Mouse (Mus musculus) heart, postnatal 14 days (tissue): Measurements from ENCODE around the gene Abhd16a. TPM values are rescaled to one million over a fixed set of nuclear protein-coding genes. Genes with fewer than 3 reads are reported as not detected.

Source experiments
- DNase-seq, 2 experiments: peaks; one replicate each; pipeline ENCODE4 v3.0.0; 2021 to 2022
- intact Hi-C: fragments of 180-260 bp; cut with DNase I; formaldehyde crosslinking; loops from one replicate; pipeline ENCODE4 v1.15.1; 2025
- total RNA-seq, 2 experiments: library from RNA; stranded (reverse); gene quantifications; 2 replicates each; pipeline ENCODE4 v1.2.3; 2021

The Abhd16a gene
- total RNA-seq, 2 experiments from 2014 or later: 53.7 to 56.7 TPM

DNA sequence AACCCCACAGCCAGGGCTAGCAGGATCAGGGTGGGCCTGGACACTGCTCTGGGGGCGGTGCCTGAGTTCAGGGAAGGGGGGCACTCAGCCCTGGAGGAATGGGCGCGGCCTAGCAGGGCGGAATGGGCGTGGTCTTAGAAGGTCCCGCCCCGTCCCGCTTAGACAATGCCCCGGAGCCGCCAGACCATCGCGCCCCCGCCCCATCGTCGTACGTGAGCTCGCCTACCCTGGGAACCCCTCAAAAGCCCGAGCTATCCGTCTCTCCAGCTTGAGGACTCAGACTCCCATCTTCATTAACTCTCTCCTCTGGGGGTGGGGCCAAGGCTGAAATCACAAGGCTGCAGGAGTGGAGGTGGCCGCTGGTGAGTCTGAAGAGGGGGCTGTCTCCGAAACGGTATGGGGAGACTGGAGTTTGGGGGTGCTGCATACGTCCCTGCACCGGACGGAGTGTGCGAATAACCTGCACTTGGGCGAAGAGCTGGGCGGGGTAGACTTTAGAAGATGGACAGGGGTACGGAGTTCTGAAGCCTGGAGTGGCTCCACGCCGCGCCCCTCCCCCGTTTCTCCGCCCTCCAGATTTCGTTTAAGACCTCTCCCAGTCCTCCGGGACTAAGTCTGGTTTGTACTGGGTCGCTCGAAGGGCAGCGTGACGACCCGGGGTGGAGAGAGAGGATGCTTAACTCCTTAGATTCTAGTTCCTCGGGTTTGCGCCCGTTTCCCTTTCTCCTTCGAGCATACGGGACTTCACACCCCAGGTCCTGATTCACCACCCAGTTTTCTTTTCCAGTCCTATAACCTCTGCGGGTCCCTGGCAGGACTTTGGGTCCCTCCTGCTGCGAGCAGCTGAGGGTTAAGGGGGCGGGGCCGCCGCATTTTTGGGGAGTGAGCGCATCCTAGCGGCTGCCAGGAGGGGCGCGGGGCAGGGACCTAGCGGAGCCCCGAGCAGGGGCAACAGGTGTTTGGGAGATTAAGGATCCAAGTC lies 29.9 kb upstream of the Abhd16a start, which contains the start of gene Ddah2:
Gene Ddah2, plus strand, starts transcription at position 125 of the 982 bp plus-strand sequence.
- peak; percentile 93 to 96 for DNase-seq
- intact Hi-C loops: loop anchor here (1.0 kb wide), 1 partner anchor 37 kb away; no protein-coding TSS in a partner anchor

- no peak for DNase-seq
- intact Hi-C loops: no loop called here
Measured at GRCm38 (mm10) chr17:35060071-35060470, 29.0 kb upstream of the Abhd16a start.

GRCm38 (mm10) chr17:35060737-35061297 lies 28.2 kb upstream of the Abhd16a start:
- peak in 1 of 2 experiments; percentile 27 for DNase-seq

DNA sequence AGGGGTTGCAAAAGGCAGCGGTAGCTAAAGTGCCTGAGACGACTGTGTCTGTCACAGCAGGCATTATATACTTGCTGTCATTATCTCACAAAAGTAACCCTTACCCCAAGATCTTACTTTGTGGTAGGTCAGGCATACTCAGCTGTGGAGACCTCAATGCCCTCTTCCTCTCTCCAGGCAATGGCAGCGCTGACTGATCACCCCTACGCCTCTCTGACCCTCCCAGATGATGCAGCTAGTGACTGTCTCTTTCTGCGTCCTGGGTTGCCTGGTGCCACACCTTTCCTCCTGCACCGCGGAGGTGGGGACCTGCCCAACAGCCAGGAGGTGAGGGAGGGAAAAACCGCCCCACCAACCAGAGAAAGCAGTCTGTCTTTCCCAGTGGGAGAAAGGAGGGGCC lies 27.8 kb upstream of the Abhd16a start:
- intact Hi-C loops: no loop called here
- DNase-seq: no peak

More at GRCm38 (mm10) chr17:35060737-35061297, 28.2 kb upstream of the Abhd16a start:
- intact Hi-C loops: no loop called here

- intact Hi-C loops: no loop called here
- DNase-seq: peak; percentile 42 to 61
Measured at GRCm38 (mm10) chr17:35063466-35063865, 25.6 kb upstream of the Abhd16a start.

DNA sequence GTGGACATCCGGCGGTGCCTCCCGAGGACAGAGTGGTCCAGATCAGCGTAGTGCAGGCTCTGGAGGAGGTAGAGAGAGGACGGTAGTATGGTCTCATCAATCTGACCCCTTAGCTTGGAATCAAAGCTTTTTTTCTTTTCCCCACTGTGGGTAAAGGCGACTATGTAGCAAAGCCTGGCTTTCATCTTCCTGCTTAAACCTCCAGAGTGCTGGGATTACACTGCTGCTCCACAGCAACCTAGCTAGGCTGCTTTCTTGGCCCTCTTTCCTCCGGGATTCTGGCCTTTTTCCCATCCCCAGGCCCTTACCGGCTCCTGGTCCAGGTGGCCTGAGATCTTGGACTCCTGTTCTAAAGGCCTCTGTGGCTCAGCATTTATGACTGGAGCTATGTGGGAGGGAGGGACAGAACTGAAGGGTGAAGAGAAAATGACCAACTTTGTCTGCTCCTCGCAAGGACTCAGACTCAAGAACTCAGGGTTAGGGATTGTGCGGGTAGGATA lies 24.6 kb upstream of the Abhd16a start:
- DNase-seq: no peak
- intact Hi-C loops: no loop called here

GRCm38 (mm10) chr17:35064951-35065947 lies 23.8 kb upstream of the Abhd16a start, which contains the start of gene Ly6g6c:
Gene Ly6g6c, plus strand, starts transcription at chr17:35065388.
- intact Hi-C loops: no loop called here

DNA sequence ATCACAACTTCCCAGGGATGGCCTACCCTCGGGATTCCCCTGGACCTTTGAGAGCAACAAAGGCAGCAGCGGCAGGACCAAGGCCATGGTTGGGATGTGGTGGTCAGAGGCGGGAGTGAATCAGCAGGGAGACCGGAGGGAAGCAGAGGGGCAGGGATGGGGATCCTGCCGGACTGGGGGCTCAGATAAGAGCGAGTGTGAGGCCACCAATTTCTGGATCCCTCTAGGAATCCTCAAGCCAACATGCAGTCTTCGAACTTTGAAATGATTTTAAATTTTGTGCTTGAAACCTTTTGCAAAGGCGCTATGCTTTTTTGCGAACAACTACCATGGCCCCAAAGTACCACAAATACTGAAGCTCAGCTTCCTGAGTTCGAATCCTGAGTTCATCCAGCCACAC lies 23.0 kb upstream of the Abhd16a start, which contains the start of gene Mpig6b:
Gene Mpig6b, minus strand, starts transcription at position 101 of the 400 bp plus-strand sequence.
- no peak for DNase-seq
- intact Hi-C loops: no loop called here

More at GRCm38 (mm10) chr17:35064951-35065947, 23.8 kb upstream of the Abhd16a start, which contains the start of gene Ly6g6c:
- DNase-seq: peak; percentile 53 to 59

DNA sequence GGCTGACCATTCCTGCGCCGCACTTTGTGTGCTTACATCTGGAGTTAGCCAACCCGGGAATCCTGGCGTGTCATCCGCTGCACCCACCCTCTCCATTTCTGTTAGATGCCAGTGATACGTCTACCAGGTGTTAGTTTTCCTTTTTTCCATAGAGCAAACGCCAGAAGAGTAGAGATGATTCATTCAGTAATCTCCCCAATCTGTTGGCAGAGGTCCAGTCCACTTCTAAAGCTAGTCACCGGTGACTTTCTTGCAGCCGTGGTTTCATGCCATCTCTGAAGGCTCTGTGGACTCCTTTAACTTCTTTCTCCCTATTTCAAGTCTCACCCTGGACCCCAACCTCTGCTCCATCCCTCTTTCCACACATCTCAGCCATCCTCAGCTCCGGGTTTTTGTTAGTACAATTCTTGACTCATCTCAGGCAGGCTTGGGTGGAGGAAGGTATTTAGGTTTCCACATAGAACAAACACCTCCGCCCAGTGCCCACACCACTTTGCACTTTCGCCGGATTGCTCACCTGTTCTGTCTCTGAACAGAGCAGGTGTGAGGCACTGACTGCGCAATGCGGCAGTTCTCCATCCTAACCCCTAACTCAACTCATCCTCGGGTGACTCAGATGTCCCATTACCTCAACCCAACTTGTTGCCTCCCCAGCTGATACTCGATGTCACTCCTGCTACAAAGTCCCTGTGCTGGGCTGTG lies 20.7 kb upstream of the Abhd16a start:
- intact Hi-C loops: no loop called here
- no peak for DNase-seq

GRCm38 (mm10) chr17:35070556-35071229 lies 18.4 kb upstream of the Abhd16a start:
- DNase-seq: no peak

GRCm38 (mm10) chr17:35071454-35071853 lies 17.6 kb upstream of the Abhd16a start:
- DNase-seq: no peak
- intact Hi-C loops: no loop called here

More at GRCm38 (mm10) chr17:35070556-35071229, 18.4 kb upstream of the Abhd16a start:
- intact Hi-C loops: no loop called here

- intact Hi-C loops: no loop called here
- no peak for DNase-seq
Measured at GRCm38 (mm10) chr17:35074097-35074496, 15.0 kb upstream of the Abhd16a start.

GRCm38 (mm10) chr17:35076507-35077176 lies 12.4 kb upstream of the Abhd16a start, which contains the start of gene Ly6g6e:
Gene Ly6g6e, plus strand, starts transcription at chr17:35076902.
- intact Hi-C loops: no loop called here
- no peak for DNase-seq

DNA sequence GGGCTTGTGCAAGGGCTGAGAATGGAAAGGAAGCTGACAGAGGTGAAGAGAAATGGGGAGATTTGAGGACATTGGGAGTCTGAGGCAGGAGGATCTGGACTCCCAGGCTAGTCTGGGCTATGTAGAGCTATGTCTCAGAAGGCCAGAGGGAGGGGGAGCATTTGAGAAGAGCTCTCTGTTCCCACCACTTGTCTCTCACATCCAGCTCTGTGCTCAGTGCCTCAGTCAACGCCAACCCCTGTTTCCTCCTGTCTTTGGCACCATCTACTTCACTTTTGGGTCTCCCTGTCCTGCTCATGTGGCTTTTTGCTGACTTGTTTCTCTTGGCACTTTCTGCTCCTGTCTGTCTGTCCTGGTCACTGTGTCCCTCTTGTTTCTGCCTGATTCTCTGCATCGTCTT lies 11.8 kb upstream of the Abhd16a start:
- no peak for DNase-seq
- intact Hi-C loops: no loop called here

DNA sequence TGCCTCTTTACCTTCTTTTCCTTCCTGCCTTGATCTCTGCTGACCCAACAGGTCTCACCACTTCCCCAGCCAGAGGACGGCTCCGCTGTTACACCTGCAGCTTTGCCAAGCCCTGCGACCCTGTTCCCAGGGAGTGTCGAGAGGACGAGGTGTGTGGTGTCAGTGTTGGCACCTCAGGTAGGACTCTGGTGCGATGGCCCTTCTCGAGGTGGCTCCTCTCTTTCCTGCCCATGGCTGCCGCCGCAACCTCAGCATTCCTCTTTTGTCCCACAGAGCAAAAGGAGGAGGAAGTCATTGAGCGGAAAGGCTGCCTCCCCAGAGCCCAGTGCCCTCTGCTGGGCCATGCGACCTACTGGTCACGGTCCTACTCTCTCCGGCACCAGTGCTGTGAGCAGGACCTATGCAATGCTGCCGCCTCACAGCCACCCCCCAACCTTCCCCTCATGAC lies 11.3 kb upstream of the Abhd16a start, which contains the start of gene Ly6g6d:
Gene Ly6g6d, minus strand, starts transcription at position 280 of the 448 bp plus-strand sequence.
- DNase-seq: peak; percentile 55 to 64
- intact Hi-C loops: loop anchor here (2.0 kb wide), 1 partner anchor 57 kb away; no protein-coding TSS in a partner anchor

DNA sequence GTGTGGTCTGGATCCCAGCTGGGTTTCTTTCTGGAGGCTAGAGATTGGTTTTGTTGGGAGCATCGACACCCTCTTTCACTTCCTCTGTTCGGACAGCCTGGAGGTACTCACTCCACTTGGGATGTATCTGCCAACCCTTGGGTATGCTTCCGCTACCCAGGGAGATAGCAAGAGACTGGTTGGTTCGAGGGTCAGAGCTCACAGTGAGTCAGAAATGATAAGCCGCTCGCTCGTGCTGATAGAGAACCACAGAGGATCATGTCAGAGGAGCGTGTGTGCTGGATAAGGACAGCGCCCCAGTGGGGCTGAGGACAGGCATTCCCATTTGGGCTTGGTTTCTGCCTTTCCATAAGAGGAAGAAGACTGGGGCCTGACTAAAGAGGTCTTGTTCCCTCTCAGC lies 9.3 kb upstream of the Abhd16a start:
- DNase-seq: no peak
- intact Hi-C loops: loop anchor here (2.0 kb wide), 1 partner anchor 59 kb away; no protein-coding TSS in a partner anchor

DNA sequence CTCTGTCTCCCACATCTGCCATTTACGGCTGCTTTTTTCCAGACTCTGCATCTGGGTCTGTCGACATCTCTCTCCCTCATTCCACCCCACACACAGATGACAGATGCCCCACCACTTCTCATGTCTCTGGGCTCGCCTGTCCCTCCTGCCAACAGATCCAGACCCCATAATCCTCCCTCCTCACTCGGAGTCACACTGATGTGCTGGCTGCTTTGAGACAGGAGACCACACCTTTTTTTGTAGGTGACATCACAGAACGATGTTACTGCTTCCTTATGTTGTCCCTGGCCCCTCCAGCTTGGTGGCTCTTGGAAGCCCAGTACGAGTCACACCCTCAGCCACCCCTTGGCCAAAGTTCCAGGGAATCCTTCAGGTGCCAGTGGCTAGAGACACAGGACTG lies 8.8 kb upstream of the Abhd16a start:
- intact Hi-C loops: no loop called here
- DNase-seq: no peak

GRCm38 (mm10) chr17:35080710-35081109 lies 8.4 kb upstream of the Abhd16a start:
- DNase-seq: no peak
- intact Hi-C loops: no loop called here
